Mouse (Mus musculus) liver, embryonic 13.5 days (tissue): ENCODE results near the gene Whrn. TPM values are rescaled to one million over a fixed set of nuclear protein-coding genes. Genes with fewer than 3 reads are reported as not detected.

Experiments used
- ATAC-seq: fragments of 200-750 bp; cut with Nextera tagmentation; 2 replicates; pipeline ENCODE4 v1.8.0; 2017; ENCODE audit warnings: low read depth, mild to moderate bottlenecking, moderate number of reproducible peaks, moderate library complexity
- DNase-seq: peaks from one replicate; pipeline ENCODE4 v3.0.0; 2022
- H3K27ac ChIP-seq: fragments of 300-500 bp; sonication (generic); 2 replicates; pipeline ENCODE4 v1.5.1; 2015; ENCODE audit warnings: moderate library complexity, mild to moderate bottlenecking, inconsistent platforms
- H3K27me3 ChIP-seq: fragments of 300-500 bp; sonication (generic); 2 replicates; pipeline ENCODE4 v1.6.1; 2015; ENCODE audit warnings: mild to moderate bottlenecking, inconsistent platforms
- H3K36me3 ChIP-seq: fragments of 300-500 bp; sonication (generic); 2 replicates; pipeline ENCODE4 v1.6.1; 2015; ENCODE audit warnings: mild to moderate bottlenecking, inconsistent platforms
- H3K4me1 ChIP-seq: fragments of 300-500 bp; sonication (generic); replicated peaks from 2 replicates; pipeline ENCODE4 v1.6.1; 2015; ENCODE audit warnings: inconsistent platforms
- H3K4me2 ChIP-seq: fragments of 300-500 bp; sonication (generic); 2 replicates; pipeline ENCODE4 v1.6.1; 2015; ENCODE audit warnings: inconsistent platforms, mild to moderate bottlenecking, moderate library complexity
- H3K4me3 ChIP-seq: fragments of 300-500 bp; sonication (generic); replicated peaks from 2 replicates; pipeline ENCODE4 v1.5.1; 2015; ENCODE audit warnings: mild to moderate bottlenecking, inconsistent platforms
- H3K9ac ChIP-seq: fragments of 300-500 bp; sonication (generic); 2 replicates; pipeline ENCODE4 v1.6.1; 2015; ENCODE audit warnings: mild to moderate bottlenecking, inconsistent platforms
- H3K9me3 ChIP-seq: fragments of 300-500 bp; sonication (generic); replicated peaks from 2 replicates; pipeline ENCODE4 v1.6.1; 2016; ENCODE audit warnings: inconsistent platforms
- WGBS: fragments of 180-500 bp; shearing (Covaris S2); methylation state at CpG from one replicate; pipeline ENCODE4 v1.1.7; 2015; ENCODE audit not compliant: insufficient replicate concordance; 5-methylcytosine and 5-hydroxymethylcytosine counted together
- polyA plus RNA-seq: library from polyadenylated mRNA; unstranded; fragments of >200 nt; fragmentation: Nextera tagmentation; extraction: Ambion mirVana; gene quantifications from 2 replicates; pipeline ENCODE4 v1.2.1, GENCODE M21; 2015

Whrn gene
- polyA plus RNA-seq, 1 experiment from 2014 or later = 0.18 TPM

DNA sequence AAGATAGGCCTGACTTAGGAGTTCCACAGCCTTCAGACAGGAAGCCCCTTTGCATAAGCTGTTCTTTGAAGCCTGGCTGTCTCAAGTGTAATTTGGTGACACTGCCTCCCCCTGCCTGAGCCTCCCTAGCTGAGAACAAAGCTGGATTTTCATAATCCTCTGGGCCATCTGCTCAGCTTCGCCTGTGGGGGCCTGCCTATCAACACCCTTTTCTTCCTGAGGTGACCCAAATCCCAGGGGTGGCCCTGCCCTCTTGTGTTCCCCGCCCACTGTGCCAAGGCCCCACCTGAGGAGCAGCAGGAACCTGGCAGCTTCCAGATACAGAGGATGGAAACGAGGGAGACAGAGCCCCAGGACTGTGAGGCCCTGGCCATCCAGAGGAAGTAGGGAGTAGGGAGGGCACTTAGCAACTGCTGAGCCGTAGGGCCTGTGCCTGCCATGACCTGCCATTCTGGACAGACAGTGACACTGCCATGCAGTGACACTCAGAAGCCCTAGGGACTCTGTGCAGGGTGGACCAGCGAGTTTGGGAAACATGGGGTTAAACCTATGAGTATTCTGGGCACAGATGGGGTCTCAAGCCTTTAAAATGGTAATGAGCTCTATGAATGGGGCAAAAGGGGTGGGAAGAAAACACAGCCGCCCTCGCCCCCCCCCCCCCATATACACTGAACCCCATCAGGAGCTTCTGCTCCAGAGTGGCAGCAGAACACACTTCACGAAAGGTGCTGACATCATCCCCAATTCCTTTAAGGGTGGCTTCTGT, 106.5 kb downstream of the Whrn start:
- no peaks in the 10 kb centered on the region for H3K9me3 ChIP-seq
- no peak overlapping the region for H3K4me3 ChIP-seq
- peak; percentile 47 for DNase-seq
- ATAC-seq = peak; percentile 33
- peaks cover 7% of the 10 kb centered on the region; the same call in 1 of the 2 replicates for H3K36me3 ChIP-seq
- no peaks in the 10 kb centered on the region for H3K27me3 ChIP-seq
- H3K4me1 ChIP-seq = peaks cover 45% of the 10 kb centered on the region
- H3K27ac ChIP-seq = peak overlapping the region; percentile 31; the same call in 1 of the 2 replicates
- H3K9ac ChIP-seq = 0 out of 2 replicates have a peak overlapping the region, but pooled peaks have one; percentile 20
- 46% methylated on average over 8 of the region's 8 CpGs for WGBS
- no peak overlapping the region for H3K4me2 ChIP-seq

GRCm38 (mm10) chr4:63388029-63388428, 107.8 kb downstream of the Whrn start:
- Histone ChIP-seq H3K4me1 (peaks cover 58% of the 10 kb centered on the region), H3K9ac (no peak overlapping the region), H3K27ac (no peak overlapping the region), H3K36me3 (0 out of 2 replicates have a peak, but pooled peaks cover 7% of the 10 kb centered on the region), H3K4me2 (no peak overlapping the region), H3K27me3 (no peaks in the 10 kb centered on the region), H3K4me3 (no peak overlapping the region), H3K9me3 (no peaks in the 10 kb centered on the region)
- DNase-seq (no peak), ATAC-seq (no peak)
- 87% methylated on average over 6 of the region's 6 CpGs for WGBS

GRCm38 (mm10) chr4:63385784-63386183, 110.0 kb downstream of the Whrn start:
- Histone ChIP-seq H3K4me3 (no peak overlapping the region), H3K4me2 (no peak overlapping the region), H3K36me3 (peaks cover 18% of the 10 kb centered on the region), H3K9ac (no peak overlapping the region), H3K9me3 (no peaks in the 10 kb centered on the region), H3K4me1 (peaks cover 75% of the 10 kb centered on the region), H3K27ac (peak overlapping the region; percentile 34), H3K27me3 (no peaks in the 10 kb centered on the region)
- DNase-seq (no peak), ATAC-seq (no peak)
- WGBS = 40% methylated on average over 11 of the region's 11 CpGs

DNA sequence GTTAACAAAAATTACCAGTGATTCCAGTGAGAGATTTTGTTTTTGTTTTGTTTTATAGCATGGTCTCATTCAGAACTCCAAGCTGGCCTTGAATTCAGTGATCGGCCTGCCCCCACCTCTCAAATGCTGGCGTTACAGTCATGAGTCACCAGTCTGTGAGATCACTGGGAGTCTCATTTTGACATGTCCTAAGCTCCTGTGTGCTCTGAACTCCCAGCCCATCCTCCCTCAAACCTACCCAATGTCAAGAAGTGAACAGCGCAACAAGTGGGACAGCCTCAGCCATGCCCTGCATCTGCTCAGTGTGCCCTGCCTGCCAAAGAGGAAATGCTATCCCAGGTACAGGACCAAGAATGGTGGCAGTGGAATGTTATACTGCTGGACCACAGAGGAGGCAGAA, 110.5 kb downstream of the Whrn start:
- no peaks in the 10 kb centered on the region for H3K27me3 ChIP-seq
- H3K4me3 ChIP-seq = no peak overlapping the region
- DNase-seq (no peak), ATAC-seq (no peak)
- peaks cover 72% of the 10 kb centered on the region for H3K4me1 ChIP-seq
- peak overlapping the region; percentile 34 for H3K27ac ChIP-seq
- no peak overlapping the region for H3K4me2 ChIP-seq
- no peaks in the 10 kb centered on the region for H3K9me3 ChIP-seq
- H3K36me3 ChIP-seq = peaks cover 21% of the 10 kb centered on the region
- H3K9ac ChIP-seq = no peak overlapping the region
- 79% methylated on average over 3 of the region's 3 CpGs for whole genome bisulfite sequencing

- H3K4me2 ChIP-seq = no peak overlapping the region
- ATAC-seq (peak; percentile 73), DNase-seq (no peak)
- H3K36me3 ChIP-seq = peaks cover 30% of the 10 kb centered on the region
- H3K9ac ChIP-seq = peak overlapping the region; percentile 61
- no peaks in the 10 kb centered on the region for H3K9me3 ChIP-seq
- 69% methylated on average over 4 of the region's 4 CpGs for WGBS
- H3K27ac ChIP-seq = peak overlapping the region; percentile 86
- peaks cover 62% of the 10 kb centered on the region for H3K4me1 ChIP-seq
- no peak overlapping the region for H3K4me3 ChIP-seq
- no peaks in the 10 kb centered on the region for H3K27me3 ChIP-seq
These were observed 111.5 kb downstream of the Whrn start for GRCm38 (mm10) chr4:63384262-63384661.

- Histone ChIP-seq H3K9me3 (no peaks in the 10 kb centered on the region), H3K4me1 (peaks cover 60% of the 10 kb centered on the region), H3K27ac (peak overlapping the region; percentile 86), H3K4me3 (no peak overlapping the region), H3K4me2 (0 out of 2 replicates have a peak overlapping the region, but pooled peaks have one; percentile 59), H3K9ac (peak overlapping the region; percentile 61), H3K27me3 (no peaks in the 10 kb centered on the region), H3K36me3 (peaks cover 38% of the 10 kb centered on the region)
- DNase-seq (no peak), ATAC-seq (peak; percentile 27)
- 54% methylated on average over 12 of the region's 12 CpGs for WGBS
These were observed 112.3 kb downstream of the Whrn start for GRCm38 (mm10) chr4:63383474-63383873.

DNA sequence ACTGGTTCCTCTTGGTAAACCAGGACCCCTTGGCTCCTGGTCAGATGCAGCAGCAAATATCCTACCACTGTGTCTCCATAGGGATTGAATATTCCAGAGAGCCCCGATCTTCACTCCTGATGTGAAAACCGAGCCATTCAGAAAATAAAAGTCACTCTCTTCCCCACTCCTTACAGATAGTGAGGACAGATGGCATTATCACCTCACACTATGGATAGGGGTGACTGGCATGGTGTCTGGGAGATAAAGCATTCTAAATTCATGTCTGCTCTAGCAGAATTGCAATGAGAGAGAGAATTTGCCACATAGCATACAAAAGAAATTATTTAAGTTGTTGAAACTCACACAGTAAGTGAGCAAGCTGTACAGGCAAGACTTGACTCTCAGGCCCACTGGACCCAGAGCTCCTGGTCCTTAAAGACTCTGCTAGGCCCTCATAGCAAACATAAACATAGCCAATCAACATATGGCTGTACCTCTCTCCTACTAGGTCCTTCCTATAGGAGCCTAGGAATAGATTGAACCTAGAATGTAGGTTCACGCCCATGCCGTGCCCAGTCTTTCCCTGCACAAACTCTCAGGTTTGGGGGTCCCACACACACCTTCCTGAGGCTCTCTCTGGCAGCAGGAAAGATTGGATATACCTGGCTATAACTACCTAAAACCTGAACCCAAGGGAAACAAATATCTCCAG, 113.0 kb downstream of the Whrn start:
- H3K4me2 ChIP-seq = peak overlapping the region; percentile 59
- DNase-seq (peak; percentile 49), ATAC-seq (peak; percentile 85)
- no peak overlapping the region for H3K4me3 ChIP-seq
- H3K9ac ChIP-seq = peak overlapping the region; percentile 61
- H3K27me3 ChIP-seq = no peaks in the 10 kb centered on the region
- H3K9me3 ChIP-seq = no peaks in the 10 kb centered on the region
- 45% methylated on average over 4 of the region's 4 CpGs for WGBS
- peaks cover 61% of the 10 kb centered on the region for H3K4me1 ChIP-seq
- peaks cover 44% of the 10 kb centered on the region for H3K36me3 ChIP-seq
- H3K27ac ChIP-seq = peak overlapping the region; percentile 86

DNA sequence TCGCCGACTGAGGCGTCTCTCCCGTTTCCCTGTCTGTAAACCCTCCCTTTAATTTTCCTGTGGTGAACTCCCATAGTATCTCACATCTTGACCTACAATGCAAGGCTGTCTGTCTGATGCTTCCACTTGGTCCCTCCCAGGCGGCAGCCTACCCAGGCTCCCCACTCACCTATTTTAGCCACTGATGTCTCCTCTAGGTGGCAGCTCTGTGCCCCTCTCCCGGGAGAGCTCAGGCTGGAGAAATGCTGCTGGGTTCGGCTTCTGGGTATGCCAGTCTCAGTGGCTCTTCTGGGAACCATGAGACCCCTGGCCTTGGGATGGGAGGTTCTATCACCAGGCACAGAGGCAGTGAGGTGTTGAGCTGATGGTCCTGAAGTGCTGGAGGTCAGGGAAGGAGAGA, 118.3 kb downstream of the Whrn start:
- H3K4me1 ChIP-seq = peaks cover 75% of the 10 kb centered on the region
- 70% methylated on average over 7 of the region's 7 CpGs for WGBS
- peak overlapping the region; percentile 99; the same call in 1 of the 2 replicates for H3K27ac ChIP-seq
- no peak overlapping the region for H3K9ac ChIP-seq
- H3K4me2 ChIP-seq = no peak overlapping the region
- no peaks in the 10 kb centered on the region for H3K9me3 ChIP-seq
- no peak for ATAC-seq
- no peak for DNase-seq
- no peak overlapping the region for H3K4me3 ChIP-seq
- H3K36me3 ChIP-seq = peaks cover 66% of the 10 kb centered on the region
- H3K27me3 ChIP-seq = no peaks in the 10 kb centered on the region

- Histone ChIP-seq H3K4me3 (no peak overlapping the region), H3K36me3 (peaks cover 52% of the 10 kb centered on the region), H3K27ac (peak overlapping the region; percentile 99), H3K4me2 (peak overlapping the region; percentile 60), H3K9me3 (no peaks in the 10 kb centered on the region), H3K4me1 (peaks cover 67% of the 10 kb centered on the region), H3K9ac (peak overlapping the region; percentile 64), H3K27me3 (no peaks in the 10 kb centered on the region)
- ATAC-seq (no peak), DNase-seq (no peak)
- WGBS = 77% methylated on average over 1 of the region's 1 CpGs
These were observed 120.4 kb downstream of the Whrn start for GRCm38 (mm10) chr4:63375367-63375766.

GRCm38 (mm10) chr4:63374331-63374730, 121.5 kb downstream of the Whrn start:
- peak overlapping the region; percentile 14; the same call in 1 of the 2 replicates for H3K4me3 ChIP-seq
- H3K9ac ChIP-seq = peak overlapping the region; percentile 64
- H3K27me3 ChIP-seq = no peaks in the 10 kb centered on the region
- WGBS = 25% methylated on average over 12 of the region's 12 CpGs
- H3K27ac ChIP-seq = peak overlapping the region; percentile 99
- peaks cover 46% of the 10 kb centered on the region for H3K36me3 ChIP-seq
- DNase-seq (peak; percentile 86), ATAC-seq (peak; percentile 93)
- H3K4me1 ChIP-seq = peaks cover 67% of the 10 kb centered on the region
- no peaks in the 10 kb centered on the region for H3K9me3 ChIP-seq
- peak overlapping the region; percentile 60 for H3K4me2 ChIP-seq

DNA sequence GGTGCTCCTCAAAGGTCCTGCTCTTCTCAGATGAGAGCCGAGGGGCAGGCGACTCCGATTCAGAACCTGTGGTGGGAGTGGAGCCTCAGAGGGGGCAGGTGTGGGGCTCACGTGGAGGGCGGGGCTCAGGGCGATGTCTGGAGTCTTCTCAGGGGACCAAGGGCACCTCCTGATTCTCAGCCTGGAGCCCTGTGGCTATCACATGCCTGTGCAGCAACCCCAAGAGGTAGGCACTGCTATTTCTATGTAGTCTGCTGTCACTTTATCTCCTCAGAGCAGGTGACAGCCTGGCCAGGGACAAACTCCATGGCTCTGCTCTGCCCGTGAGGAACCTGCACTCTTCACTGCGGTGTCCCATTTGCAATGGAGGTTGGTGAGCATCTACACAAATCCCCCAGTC, 122.4 kb downstream of the Whrn start:
- 45% methylated on average over 8 of the region's 8 CpGs for WGBS
- Histone ChIP-seq H3K36me3 (peaks cover 37% of the 10 kb centered on the region), H3K4me1 (peaks cover 63% of the 10 kb centered on the region), H3K9me3 (no peaks in the 10 kb centered on the region), H3K27ac (peak overlapping the region; percentile 99), H3K9ac (peak overlapping the region; percentile 64; the same call in 1 of the 2 replicates), H3K4me3 (peak overlapping the region; percentile 14; the same call in 1 of the 2 replicates), H3K27me3 (no peaks in the 10 kb centered on the region), H3K4me2 (peak overlapping the region; percentile 60)
- DNase-seq (peak; percentile 30), ATAC-seq (peak; percentile 72)
